Mouse (Mus musculus) MEL (cell line): ENCODE measurements around the gene Khdc1a.
"Not testable (repeated sequence)": the region's sequence is repeated elsewhere in the genome, so short reads cannot be mapped to it uniquely, and the experiment has no call there.

Experiments
- CTCF ChIP-seq, 3 experiments: IDR thresholded peaks in 2 of 3; conservative IDR thresholded peaks in 1 of 3; 2 replicates each; pipeline ENCODE4 v1.5.1; 2011 to 2012; ENCODE audit warnings: low read length in 3 of 3, low read depth in 2 of 3, mild to moderate bottlenecking in 2 of 3, improper control_type of control experiment in 1 of 3, inconsistent platforms in 1 of 3, mixed read lengths in 1 of 3, moderate library complexity in 1 of 3; ENCODE audit not compliant: control insufficient read depth in 1 of 3, insufficient read depth in 1 of 3, poor library complexity in 1 of 3, severe bottlenecking in 1 of 3
- EP300 ChIP-seq, 2 experiments: IDR thresholded peaks; 2 replicates each; pipeline ENCODE4 v1.6.1; 2011; ENCODE audit warnings: improper control_type of control experiment in 2 of 2, low read length in 2 of 2, low read depth in 1 of 2, mild to moderate bottlenecking in 1 of 2
- MAFK ChIP-seq: IDR thresholded peaks from 2 replicates; pipeline ENCODE4 v1.6.1; 2011; ENCODE audit warnings: low read depth, mild to moderate bottlenecking, low read length, improper control_type of control experiment, borderline replicate concordance
- MAX ChIP-seq: IDR thresholded peaks from 2 replicates; pipeline ENCODE4 v1.6.1; 2011; ENCODE audit warnings: low read length, improper control_type of control experiment
- MYC ChIP-seq: IDR thresholded peaks from 2 replicates; pipeline ENCODE4 v1.6.1; 2011; ENCODE audit warnings: low read depth, mild to moderate bottlenecking, low read length, improper control_type of control experiment, moderate library complexity
- POLR2A ChIP-seq, 2 experiments: IDR thresholded peaks; 2 replicates each; pipeline ENCODE4 v1.6.1; 2011 to 2012; ENCODE audit warnings: low read length in 2 of 2, mild to moderate bottlenecking in 2 of 2, control low read depth in 1 of 2, improper control_type of control experiment in 1 of 2, low read depth in 1 of 2, moderate library complexity in 1 of 2; ENCODE audit not compliant: control insufficient read depth in 1 of 2, insufficient read depth in 1 of 2, poor library complexity in 1 of 2
- RCOR1 ChIP-seq: IDR thresholded peaks from 2 replicates; pipeline ENCODE4 v1.6.1; 2012; ENCODE audit warnings: low read depth, mild to moderate bottlenecking, inconsistent platforms, low read length, improper control_type of control experiment
- TBP ChIP-seq: IDR thresholded peaks from 2 replicates; pipeline ENCODE4 v1.8.0; 2011; ENCODE audit warnings: low read depth, low read length, improper control_type of control experiment
- UBTF ChIP-seq: IDR thresholded peaks from 2 replicates; pipeline ENCODE4 v1.6.1; 2012; ENCODE audit warnings: low read depth, mild to moderate bottlenecking, inconsistent platforms, low read length, improper control_type of control experiment, moderate library complexity, borderline replicate concordance; ENCODE audit not compliant: insufficient read depth
- USF1 ChIP-seq: IDR thresholded peaks from 2 replicates; pipeline ENCODE4 v1.6.1; 2014; ENCODE audit warnings: low read depth, mild to moderate bottlenecking, inconsistent platforms, low read length, improper control_type of control experiment, moderate library complexity
- ZC3H11A ChIP-seq: IDR thresholded peaks from 2 replicates; pipeline ENCODE4 v1.6.1; 2012; ENCODE audit warnings: low read depth, mild to moderate bottlenecking, inconsistent platforms, low read length, improper control_type of control experiment

GRCm38 (mm10) chr1:21368031-21368430 lies 18.6 kb downstream of the Khdc1a start, which contains the start of gene Khdc1c:
- TF ChIP-seq POLR2A (IDR thresholded peaks at IDR 0.05; ENCODE audit: control insufficient read depth in 1 of 2, insufficient read depth in 1 of 2, low read depth in 1 of 2, low read length in 2 of 2, poor library complexity in 1 of 2); MYC; EP300 (IDR thresholded peaks at IDR 0.05; ENCODE audit: low read depth in 1 of 2, low read length in 2 of 2); CTCF (IDR thresholded peaks at IDR 0.05 in 2 of 3, conservative IDR thresholded peaks at IDR 0.05 in 1 of 3; ENCODE audit: control insufficient read depth in 1 of 3, insufficient read depth in 1 of 3, low read depth in 2 of 3, low read length in 3 of 3, poor library complexity in 1 of 3, severe bottlenecking in 1 of 3); TBP; UBTF; MAX; USF1; MAFK; ZC3H11A; RCOR1: not testable (repeated sequence)
